In genomic region chr9:65891126-65891525, GRCm38 (mm10) we compare ENCODE assay signal across 8 mouse cellular contexts. TPM values are rescaled to one million over a fixed set of nuclear protein-coding genes. Genes with fewer than 3 reads are reported as not detected.
DNase-seq lines count a peak whose midpoint lies in the region; ATAC-seq and TF ChIP-seq lines count a peak whose summit lies in the region.

No protein-coding gene starts in this region.

- no peak for TF ChIP-seq POLR2A in embryonic fibroblast, embryonic 13.5 days (IDR thresholded peaks at IDR 0.05; ENCODE audit: low read depth, low read length)
- no peak for TF ChIP-seq POLR2A in small intestine, adult 2 months (IDR thresholded peaks at IDR 0.05; ENCODE audit: low read depth, low read length)
- no peak for TF ChIP-seq POLR2A in lung, adult 2 months (IDR thresholded peaks at IDR 0.05; ENCODE audit: borderline replicate concordance, extremely low read depth, low read depth, low read length)

- H3K27ac ChIP-seq in embryonic fibroblast, embryonic 13.5 days (ENCODE audit: insufficient read depth, low read length): no peak overlapping the region
- no peak overlapping the region for H3K27ac ChIP-seq in limb, embryonic 13.5 days
- H3K27ac ChIP-seq in small intestine, adult 2 months (ENCODE audit: insufficient read depth, low read depth, low read length): no peak overlapping the region

- peak overlapping the region; percentile 80 for H3K9ac ChIP-seq in limb, embryonic 13.5 days

- peak overlapping the region; percentile 94 for H3K4me2 ChIP-seq in limb, embryonic 13.5 days (replicated peaks)

- H3K4me3 ChIP-seq in megakaryocyte, embryonic 14.5 days (replicated peaks): peak overlapping the region; percentile 93
- H3K4me3 ChIP-seq in embryonic fibroblast, embryonic 13.5 days (ENCODE audit: insufficient read depth, low read length): peak overlapping the region; percentile 67
- H3K4me3 ChIP-seq in limb, embryonic 13.5 days: peak overlapping the region; percentile 66
- H3K4me3 ChIP-seq in small intestine, adult 2 months (ENCODE audit: low read depth, low read length): peak overlapping the region; percentile 36
- no peak overlapping the region for H3K4me3 ChIP-seq in lung, adult 2 months (replicated peaks; ENCODE audit: extremely low read depth, low read depth, low read length)

- no peak for DNase-seq in testis, postnatal 14 days (ENCODE audit: low spot score)
- no peak for DNase-seq in lung, adult 2 months

- 0% methylated on average over 5 of the region's 5 CpGs for WGBS in limb, embryonic 13.5 days
- 4% methylated on average over 5 of the region's 5 CpGs for WGBS in small intestine, adult 2 months
- WGBS in lung, adult 2 months: 4% methylated on average over 5 of the region's 5 CpGs

- no peaks in the 10 kb centered on the region for H3K27me3 ChIP-seq in megakaryocyte, embryonic 14.5 days (replicated peaks)
- no peaks in the 10 kb centered on the region for H3K27me3 ChIP-seq in limb, embryonic 13.5 days
- no peaks in the 10 kb centered on the region for H3K27me3 ChIP-seq in small intestine, adult 2 months (ENCODE audit: control insufficient read depth, insufficient read depth, low read length)

- ATAC-seq in megakaryocyte, adult 5-6 weeks (ENCODE audit: poor library complexity, severe bottlenecking): no peak
- no peak for ATAC-seq in limb, embryonic 13.5 days (ENCODE audit: low FRiP score, low read depth)
- no peak for ATAC-seq in frontal cortex, adult (ENCODE audit: low TSS enrichment)

- peaks cover 16% of the 10 kb centered on the region for H3K4me1 ChIP-seq in megakaryocyte, embryonic 14.5 days
- H3K4me1 ChIP-seq in embryonic fibroblast, embryonic 13.5 days (ENCODE audit: control insufficient read depth, insufficient read depth, low read length): 0 out of 2 replicates have a peak, but pooled peaks cover 2% of the 10 kb centered on the region
- H3K4me1 ChIP-seq in limb, embryonic 13.5 days: peaks cover 23% of the 10 kb centered on the region
- H3K4me1 ChIP-seq in small intestine, adult 2 months (ENCODE audit: control insufficient read depth, insufficient read depth, insufficient read length, low read length): peaks cover 4% of the 10 kb centered on the region; the same call in 1 of the 2 replicates
- no peaks in the 10 kb centered on the region for H3K4me1 ChIP-seq in lung, adult 2 months (ENCODE audit: control insufficient read depth, insufficient read depth, low read length)

- TF ChIP-seq CTCF in embryonic fibroblast, embryonic 13.5 days (IDR thresholded peaks at IDR 0.05; ENCODE audit: borderline replicate concordance, insufficient read depth, low read length): no peak
- no peak for TF ChIP-seq CTCF in small intestine, adult 2 months (IDR thresholded peaks at IDR 0.05; ENCODE audit: extremely low read depth, insufficient read length, insufficient replicate concordance, low read depth, low read length)
- no peak for TF ChIP-seq CTCF in lung, adult 2 months (IDR thresholded peaks at IDR 0.05; ENCODE audit: insufficient read depth, low read length)

- H3K36me3 ChIP-seq in megakaryocyte, embryonic 14.5 days (replicated peaks; ENCODE audit: low read length): peaks cover 23% of the 10 kb centered on the region
- peaks cover 31% of the 10 kb centered on the region for H3K36me3 ChIP-seq in limb, embryonic 13.5 days
- 0 out of 2 replicates have a peak, but pooled peaks cover 1% of the 10 kb centered on the region for H3K36me3 ChIP-seq in small intestine, adult 2 months (ENCODE audit: control insufficient read depth, insufficient read depth, low read length)

- no peaks in the 10 kb centered on the region for H3K9me3 ChIP-seq in megakaryocyte, embryonic 14.5 days
- H3K9me3 ChIP-seq in limb, embryonic 13.5 days: no peaks in the 10 kb centered on the region

RNA-seq across cellular contexts. Expression of gene Pclaf, which starts 1.1 kb away (rescaled TPM):
- polyA plus RNA-seq in megakaryocyte, embryonic 14.5 days (2012; ENCODE audit: insufficient read depth, low replicate concordance): 2.8 TPM in 1 of 2 replicates, not detected in the other
- 105 and 130 TPM in 2 replicates for total RNA-seq in megakaryocyte, adult 5-6 weeks (2015)
- total RNA-seq in megakaryocyte, adult 5-6 weeks (2017): 295 and 303 TPM in 2 replicates
- polyA plus RNA-seq in embryonic fibroblast, embryonic 13.5 days (2011; ENCODE audit: insufficient read length, low read depth, missing spikeins): 71.8 and 102 TPM in 2 replicates
- polyA plus RNA-seq in limb, embryonic 13.5 days (2015; fragmentation: Nextera tagmentation; extraction: Ambion mirVana): 207 and 211 TPM in 2 replicates
- polyA plus RNA-seq in small intestine, adult 2 months (2012; rRNA removed): 1.2 and 1.9 TPM in 2 replicates
- 0.28 and 1.2 TPM in 2 replicates for polyA plus RNA-seq in lung, adult 2 months (2012; rRNA removed)

RNA-seq across cellular contexts. Expression of gene Trip4, which starts 17.5 kb away (rescaled TPM):
- 0.58 TPM in 1 of 2 replicates, not detected in the other for polyA plus RNA-seq in megakaryocyte, embryonic 14.5 days (2012; ENCODE audit: insufficient read depth, low replicate concordance)
- total RNA-seq in megakaryocyte, adult 5-6 weeks (2015): 17.7 and 23.0 TPM in 2 replicates
- total RNA-seq in megakaryocyte, adult 5-6 weeks (2017): 23.8 and 27.9 TPM in 2 replicates
- polyA plus RNA-seq in embryonic fibroblast, embryonic 13.5 days (2011; ENCODE audit: insufficient read length, low read depth, missing spikeins): 40.4 and 44.4 TPM in 2 replicates
- polyA plus RNA-seq in limb, embryonic 13.5 days (2015; fragmentation: Nextera tagmentation; extraction: Ambion mirVana): 39.8 and 41.1 TPM in 2 replicates
- polyA plus RNA-seq in small intestine, adult 2 months (2012; rRNA removed): 1.6 and 3.3 TPM in 2 replicates
- 6.7 and 8.4 TPM in 2 replicates for polyA plus RNA-seq in lung, adult 2 months (2012; rRNA removed)

RNA-seq across cellular contexts. Expression of gene Csnk1g1, which starts 17.6 kb away (rescaled TPM):
- 0.45 and 1.4 TPM in 2 replicates for polyA plus RNA-seq in megakaryocyte, embryonic 14.5 days (2012; ENCODE audit: insufficient read depth, low replicate concordance)
- 25.0 and 31.0 TPM in 2 replicates for total RNA-seq in megakaryocyte, adult 5-6 weeks (2015)
- 22.3 and 34.3 TPM in 2 replicates for total RNA-seq in megakaryocyte, adult 5-6 weeks (2017)
- 64.7 and 70.2 TPM in 2 replicates for polyA plus RNA-seq in embryonic fibroblast, embryonic 13.5 days (2011; ENCODE audit: insufficient read length, low read depth, missing spikeins)
- 18.6 and 18.8 TPM in 2 replicates for polyA plus RNA-seq in limb, embryonic 13.5 days (2015; fragmentation: Nextera tagmentation; extraction: Ambion mirVana)
- polyA plus RNA-seq in small intestine, adult 2 months (2012; rRNA removed): 1.5 and 3.2 TPM in 2 replicates
- 4.4 and 5.8 TPM in 2 replicates for polyA plus RNA-seq in lung, adult 2 months (2012; rRNA removed)

Comparison
In these comparisons a context has a peak if more than half of its experiments do, and no peak if none do; other contexts are left out.
1. RNA of gene Pclaf, which starts 1.1 kb away (polyA plus RNA-seq): 207 to 211 TPM in limb, embryonic 13.5 days and 71.8 to 102 TPM in embryonic fibroblast, embryonic 13.5 days; 2.8 TPM in megakaryocyte, embryonic 14.5 days, 1.2 to 1.9 TPM in small intestine, adult 2 months and 0.28 to 1.2 TPM in lung, adult 2 months; every median in the first group is over 10 times any median in the second.